ENCODE assay signal across 23 mouse cellular contexts in the genomic region with DNA sequence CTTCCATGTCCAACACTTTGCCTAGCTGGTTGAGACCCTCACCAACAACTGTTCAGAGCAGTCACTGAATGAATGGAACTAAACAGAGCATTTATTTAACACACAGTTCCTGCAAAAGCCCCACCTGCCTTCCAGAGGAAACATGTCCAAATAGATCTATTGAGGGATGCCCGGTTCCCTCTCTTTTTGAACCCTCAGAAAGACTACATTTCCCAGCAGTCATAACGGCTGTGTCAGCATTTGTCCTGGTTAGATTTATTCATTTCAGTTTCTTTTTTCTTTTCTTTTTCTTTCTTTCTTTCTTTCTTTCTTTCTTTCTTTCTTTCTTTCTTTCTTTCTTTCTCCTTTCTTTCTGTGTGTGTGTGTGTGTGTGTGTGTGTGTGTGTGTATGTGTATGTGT.
"Had no signal": no experiment of that assay in that cellular context is flagged by ENCODE, and none has a peak within 500 bp of the region (broad histone marks: within the 10 kb centered on the region; RNA-seq: fewer than 3 reads in every experiment).

No protein-coding gene starts in this region.

- H3K9ac ChIP-seq: heart, embryonic 12.5 days; hindbrain, embryonic 12.5 days; hindbrain, embryonic 14.5 days; intestine, embryonic 15.5 days; limb, embryonic 12.5 days; liver, embryonic 13.5 days; liver, embryonic 15.5 days had no signal

- H3K27me3 ChIP-seq: heart, embryonic 12.5 days; hindbrain, embryonic 12.5 days; intestine, embryonic 15.5 days; limb, embryonic 12.5 days; liver, embryonic 13.5 days; liver, embryonic 15.5 days had no signal

- H3K4me3 ChIP-seq: gastrocnemius, adult 2 months; heart, embryonic 10.5 days; heart, embryonic 12.5 days; hindbrain, embryonic 10.5 days; hindbrain, embryonic 12.5 days; intestine, embryonic 15.5 days; layer of hippocampus, adult 2 months; left cerebral cortex, adult 2 months; limb, embryonic 10.5 days; limb, embryonic 12.5 days; liver, embryonic 13.5 days; liver, embryonic 15.5 days had no signal

- DNase-seq: gastrocnemius, adult 2 months; gastrocnemius, postnatal 10 days; gastrocnemius, postnatal 25 days; heart, adult 18-20 months; heart, postnatal 10 days; heart, postnatal 4 days; kidney, adult 18-20 months; kidney, adult 8-10 months; kidney, postnatal 10 days; kidney, postnatal 25 days; liver; liver, embryonic 13.5 days had no signal

- H3K27ac ChIP-seq: gastrocnemius, adult 2 months; heart, embryonic 10.5 days; hindbrain, embryonic 10.5 days; hindbrain, embryonic 12.5 days; hindbrain, embryonic 14.5 days; intestine, embryonic 15.5 days; layer of hippocampus, adult 2 months; left cerebral cortex, adult 2 months; limb, embryonic 10.5 days; limb, embryonic 12.5 days; liver, embryonic 13.5 days; liver, embryonic 15.5 days had no signal

- H3K9me3 ChIP-seq: heart, embryonic 10.5 days; hindbrain, embryonic 10.5 days; hindbrain, embryonic 12.5 days; intestine, embryonic 15.5 days; limb, embryonic 10.5 days; liver, embryonic 13.5 days; liver, embryonic 15.5 days had no signal

- H3K36me3 ChIP-seq: heart, embryonic 10.5 days; heart, embryonic 12.5 days; hindbrain, embryonic 10.5 days; hindbrain, embryonic 12.5 days; intestine, embryonic 15.5 days; limb, embryonic 10.5 days; limb, embryonic 12.5 days; liver, embryonic 13.5 days; liver, embryonic 15.5 days had no signal

- H3K4me1 ChIP-seq: intestine, embryonic 15.5 days; limb, embryonic 12.5 days; liver, embryonic 13.5 days; liver, embryonic 15.5 days had no signal
